Mouse (Mus musculus): Measurements from ENCODE around the gene Tjp1.

DNA sequence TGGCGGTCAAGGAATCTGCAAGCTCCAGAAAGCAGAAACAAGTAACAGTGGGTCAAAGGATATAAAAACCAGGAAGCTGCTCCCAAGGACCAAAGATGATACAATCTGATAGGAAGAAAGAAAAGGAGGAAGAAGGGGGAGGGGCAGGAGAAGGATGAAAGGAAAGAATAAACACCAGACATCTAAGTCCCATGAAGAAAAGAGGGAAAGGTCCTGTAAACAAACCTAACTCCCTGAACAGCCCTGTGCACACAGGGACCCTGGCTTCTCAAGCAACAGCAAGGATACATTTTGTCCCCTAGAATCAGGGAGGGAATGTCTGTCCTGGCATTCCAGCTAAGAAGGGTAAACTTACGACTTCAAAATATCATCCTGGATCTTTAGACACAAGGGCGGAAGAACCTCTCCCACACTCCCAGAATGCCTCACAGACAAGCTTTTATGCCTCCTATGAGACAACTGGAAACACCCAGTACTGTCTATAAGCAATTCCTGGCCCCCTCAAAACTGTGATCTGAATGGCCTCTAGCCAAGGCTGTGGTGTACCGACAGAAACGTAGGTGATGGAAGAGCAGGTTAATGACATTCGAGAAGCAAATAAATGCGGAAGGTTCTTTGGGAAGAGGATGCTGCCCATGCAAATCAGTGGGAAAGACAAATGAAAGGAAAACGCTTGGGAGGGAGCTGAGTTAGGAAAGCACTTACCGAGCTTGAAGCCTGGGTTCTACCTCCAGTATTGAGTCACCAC is 148.6 kb downstream of the Tjp1 start:
- TF ChIP-seq EP300 (IDR thresholded peaks at IDR 0.05; ENCODE audit: insufficient read depth, low read depth, low read length) (no peak), CTCF (IDR thresholded peaks at IDR 0.05; ENCODE audit: low read depth, low read length) (no peak)
